Mouse (Mus musculus): ENCODE results near the gene Ubxn1. TPM values are rescaled to one million over a fixed set of nuclear protein-coding genes. Genes with fewer than 3 reads are reported as not detected.
"Not testable (repeated sequence)": the region's sequence is repeated elsewhere in the genome, so short reads cannot be mapped to it uniquely, and the experiment has no call there.

Ubxn1 gene
- polyA plus RNA-seq, 1 experiment from 2014 or later, result 188 TPM

- no peaks in the 10 kb centered on the region for H3K9me3 ChIP-seq (replicated peaks)
- H3K36me3 ChIP-seq (ENCODE audit: poor library complexity, severe bottlenecking), result peaks cover 14% of the 10 kb centered on the region
- H3K27me3 ChIP-seq, result no peaks in the 10 kb centered on the region
- H3K4me2 ChIP-seq, result peak within 1 kb of the TSS; percentile 80
- H3K4me1 ChIP-seq, result peaks cover 27% of the 10 kb centered on the region
- under 1% methylated on average over 58 of the region's 58 CpGs for WGBS
- H3K9ac ChIP-seq, result peak within 1 kb of the TSS; percentile 83
- peak within 1 kb of the TSS; percentile 87 for H3K27ac ChIP-seq
- peak; percentile 97 for ATAC-seq
- H3K4me3 ChIP-seq, result peak within 1 kb of the TSS; percentile 65
Observed at GRCm38 (mm10) chr19:8888511-8889385, 17.5 kb downstream of the Ubxn1 start, which contains the start of the genes 1810009A15Rik and Gm49416. Gene 1810009A15Rik (plus strand): TSS chr19:8888853. Gene Gm49416 (plus strand): TSS chr19:8888926.

- ATAC-seq, result peak; percentile 72
- no peaks in the 10 kb centered on the region for H3K9me3 ChIP-seq (replicated peaks)
- peak within 1 kb of the TSS; percentile 93 for H3K4me3 ChIP-seq
- H3K27ac ChIP-seq, result peak within 1 kb of the TSS; percentile 78
- H3K4me1 ChIP-seq, result peaks cover 31% of the 10 kb centered on the region
- H3K4me2 ChIP-seq, result peak within 1 kb of the TSS; percentile 87
- 4% methylated on average over 49 of the region's 54 CpGs for WGBS
- H3K36me3 ChIP-seq (ENCODE audit: poor library complexity, severe bottlenecking), result peaks cover 40% of the 10 kb centered on the region
- no peaks in the 10 kb centered on the region for H3K27me3 ChIP-seq
- peak within 1 kb of the TSS; percentile 96 for H3K9ac ChIP-seq
Observed at GRCm38 (mm10) chr19:8892829-8893766, 21.8 kb downstream of the Ubxn1 start, which contains the start of gene Ints5. Gene Ints5 (plus strand): TSS chr19:8893005.

- H3K36me3 ChIP-seq (ENCODE audit: poor library complexity, severe bottlenecking), result peaks cover 36% of the 10 kb centered on the region
- no peak overlapping the region for H3K27ac ChIP-seq
- no peak for ATAC-seq
- 0 out of 2 replicates have a peak overlapping the region, but pooled peaks have one; percentile 2 for H3K4me3 ChIP-seq
- H3K27me3 ChIP-seq, result no peaks in the 10 kb centered on the region
- no peak overlapping the region for H3K9ac ChIP-seq
- no peaks in the 10 kb centered on the region for H3K9me3 ChIP-seq (replicated peaks)
- H3K4me2 ChIP-seq, result no peak overlapping the region
- 92% methylated on average over 9 of the region's 9 CpGs for WGBS
- H3K4me1 ChIP-seq, result peaks cover 32% of the 10 kb centered on the region
Observed at GRCm38 (mm10) chr19:8895397-8895960, 24.2 kb downstream of the Ubxn1 start.

GRCm38 (mm10) chr19:8896231-8896630, 24.9 kb downstream of the Ubxn1 start:
- H3K27me3 ChIP-seq; H3K4me2 ChIP-seq; H3K9me3 ChIP-seq (replicated peaks); H3K27ac ChIP-seq; H3K9ac ChIP-seq; H3K4me3 ChIP-seq; ATAC-seq: not testable (repeated sequence)
- whole genome bisulfite sequencing, result 90% methylated on average over 5 of the region's 5 CpGs
- Histone ChIP-seq H3K36me3 (ENCODE audit: poor library complexity, severe bottlenecking) (peaks cover 29% of the 10 kb centered on the region), H3K4me1 (peaks cover 32% of the 10 kb centered on the region)

- peak; percentile 60 for ATAC-seq
- Histone ChIP-seq H3K4me2 (peak overlapping the region; percentile 91), H3K4me3 (peak overlapping the region; percentile 97), H3K27ac (peak overlapping the region; percentile 85), H3K4me1 (peaks cover 32% of the 10 kb centered on the region), H3K9ac (peak overlapping the region; percentile 96), H3K36me3 (ENCODE audit: poor library complexity, severe bottlenecking) (peaks cover 31% of the 10 kb centered on the region)
- not testable (repeated sequence) for H3K27me3 ChIP-seq; H3K9me3 ChIP-seq (replicated peaks)
- WGBS, result 25% methylated on average over 21 of the region's 21 CpGs
Observed at GRCm38 (mm10) chr19:8897211-8897864, 26.0 kb downstream of the Ubxn1 start.

GRCm38 (mm10) chr19:8897865-8898495, 26.7 kb downstream of the Ubxn1 start, which contains the start of gene Ganab:
Gene Ganab (plus strand): TSS chr19:8898071.
- Histone ChIP-seq H3K27me3 (no peaks in the 10 kb centered on the region), H3K36me3 (ENCODE audit: poor library complexity, severe bottlenecking) (peaks cover 36% of the 10 kb centered on the region), H3K4me2 (peak within 1 kb of the TSS; percentile 91), H3K4me3 (peak within 1 kb of the TSS; percentile 97), H3K9ac (peak within 1 kb of the TSS; percentile 96), H3K4me1 (peaks cover 32% of the 10 kb centered on the region), H3K9me3 (replicated peaks) (no peaks in the 10 kb centered on the region), H3K27ac (peak within 1 kb of the TSS; percentile 85)
- peak; percentile 99 for ATAC-seq
- under 1% methylated on average over 53 of the region's 53 CpGs for WGBS

- 16% methylated on average over 13 of the region's 13 CpGs for WGBS
Observed at GRCm38 (mm10) chr19:8898576-8898975, 27.3 kb downstream of the Ubxn1 start.

GRCm38 (mm10) chr19:8899079-8899478, 27.8 kb downstream of the Ubxn1 start:
- Histone ChIP-seq H3K4me1 (peaks cover 23% of the 10 kb centered on the region), H3K9me3 (replicated peaks) (no peaks in the 10 kb centered on the region), H3K4me2 (peak overlapping the region; percentile 91), H3K4me3 (peak overlapping the region; percentile 97), H3K36me3 (ENCODE audit: poor library complexity, severe bottlenecking) (peaks cover 46% of the 10 kb centered on the region), H3K27me3 (no peaks in the 10 kb centered on the region), H3K27ac (no peak overlapping the region), H3K9ac (peak overlapping the region; percentile 96)
- no peak for ATAC-seq
- 61% methylated on average over 3 of the region's 3 CpGs for WGBS

More at GRCm38 (mm10) chr19:8898576-8898975, 27.3 kb downstream of the Ubxn1 start:
- H3K9me3 ChIP-seq (replicated peaks), result no peaks in the 10 kb centered on the region
- peak overlapping the region; percentile 91 for H3K4me2 ChIP-seq
- H3K4me3 ChIP-seq, result peak overlapping the region; percentile 97
- H3K9ac ChIP-seq, result peak overlapping the region; percentile 96
- H3K4me1 ChIP-seq, result peaks cover 28% of the 10 kb centered on the region
- H3K27ac ChIP-seq, result peak overlapping the region; percentile 77
- no peaks in the 10 kb centered on the region for H3K27me3 ChIP-seq
- ATAC-seq, result no peak
- H3K36me3 ChIP-seq (ENCODE audit: poor library complexity, severe bottlenecking), result peaks cover 42% of the 10 kb centered on the region

GRCm38 (mm10) chr19:8903412-8903811, 32.1 kb downstream of the Ubxn1 start:
- Histone ChIP-seq H3K9me3 (replicated peaks) (no peaks in the 10 kb centered on the region), H3K27ac (no peak overlapping the region), H3K4me2 (no peak overlapping the region), H3K9ac (no peak overlapping the region), H3K4me1 (peaks cover 12% of the 10 kb centered on the region), H3K27me3 (no peaks in the 10 kb centered on the region), H3K36me3 (ENCODE audit: poor library complexity, severe bottlenecking) (peaks cover 61% of the 10 kb centered on the region), H3K4me3 (no peak overlapping the region)
- whole genome bisulfite sequencing, result 96% methylated on average over 5 of the region's 5 CpGs
- ATAC-seq, result no peak

- Histone ChIP-seq H3K4me2 (no peak overlapping the region), H3K4me3 (no peak overlapping the region), H3K9ac (no peak overlapping the region), H3K27ac (no peak overlapping the region), H3K9me3 (replicated peaks) (no peaks in the 10 kb centered on the region), H3K27me3 (no peaks in the 10 kb centered on the region), H3K4me1 (no peaks in the 10 kb centered on the region), H3K36me3 (ENCODE audit: poor library complexity, severe bottlenecking) (peaks cover 97% of the 10 kb centered on the region)
- 87% methylated on average over 6 of the region's 6 CpGs for WGBS
- no peak for ATAC-seq
Observed at GRCm38 (mm10) chr19:8908531-8908930, 37.2 kb downstream of the Ubxn1 start.

- Histone ChIP-seq H3K27me3 (no peaks in the 10 kb centered on the region), H3K27ac (no peak overlapping the region), H3K36me3 (ENCODE audit: poor library complexity, severe bottlenecking) (peaks cover 100% of the 10 kb centered on the region), H3K9ac (no peak overlapping the region), H3K9me3 (replicated peaks) (no peaks in the 10 kb centered on the region), H3K4me3 (no peak overlapping the region), H3K4me1 (no peaks in the 10 kb centered on the region), H3K4me2 (no peak overlapping the region)
- ATAC-seq, result no peak
- 95% methylated on average over 5 of the region's 5 CpGs for WGBS
Observed at GRCm38 (mm10) chr19:8911810-8912209, 40.5 kb downstream of the Ubxn1 start.

All from forebrain, embryonic 13.5 days (tissue).